Mouse (Mus musculus): ENCODE data around the gene Mpzl2. TPM values are rescaled to one million over a fixed set of nuclear protein-coding genes. Genes with fewer than 3 reads are reported as not detected.

Mpzl2 gene
- 10.6 and 18.6 TPM in 2 replicates for polyA plus RNA-seq (2012; rRNA removed; ENCODE audit: low replicate concordance)

DNA sequence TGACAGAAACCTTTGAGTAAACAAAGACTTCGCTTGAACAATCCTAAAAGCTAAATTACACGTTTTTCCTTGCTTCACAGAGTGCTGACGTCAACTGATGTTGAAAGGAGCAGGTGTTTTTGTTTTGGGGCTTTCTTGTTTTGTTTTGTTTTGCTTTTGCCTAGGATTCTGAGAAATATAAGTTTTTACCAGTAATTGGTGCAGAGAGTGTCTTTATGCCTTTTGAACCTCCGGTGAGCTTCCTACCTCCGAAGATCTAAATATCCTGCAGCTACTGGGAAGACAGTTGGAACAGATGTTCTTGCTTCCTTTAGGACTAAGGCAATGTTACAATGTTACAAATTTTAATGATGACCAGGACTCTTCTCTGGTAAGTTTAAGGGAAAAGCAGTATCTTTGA lies at the start of gene Mpzl2:
TSS of gene Mpzl2 (plus strand) at position 301 of the 400 bp plus-strand sequence.

GRCm38 (mm10) chr9:45009180-45010078 lies 30.2 kb upstream of the Mpzl2 start, which contains the start of gene Cd3e:
Cd3e (minus strand) TSS chr9:45009627.

DNA sequence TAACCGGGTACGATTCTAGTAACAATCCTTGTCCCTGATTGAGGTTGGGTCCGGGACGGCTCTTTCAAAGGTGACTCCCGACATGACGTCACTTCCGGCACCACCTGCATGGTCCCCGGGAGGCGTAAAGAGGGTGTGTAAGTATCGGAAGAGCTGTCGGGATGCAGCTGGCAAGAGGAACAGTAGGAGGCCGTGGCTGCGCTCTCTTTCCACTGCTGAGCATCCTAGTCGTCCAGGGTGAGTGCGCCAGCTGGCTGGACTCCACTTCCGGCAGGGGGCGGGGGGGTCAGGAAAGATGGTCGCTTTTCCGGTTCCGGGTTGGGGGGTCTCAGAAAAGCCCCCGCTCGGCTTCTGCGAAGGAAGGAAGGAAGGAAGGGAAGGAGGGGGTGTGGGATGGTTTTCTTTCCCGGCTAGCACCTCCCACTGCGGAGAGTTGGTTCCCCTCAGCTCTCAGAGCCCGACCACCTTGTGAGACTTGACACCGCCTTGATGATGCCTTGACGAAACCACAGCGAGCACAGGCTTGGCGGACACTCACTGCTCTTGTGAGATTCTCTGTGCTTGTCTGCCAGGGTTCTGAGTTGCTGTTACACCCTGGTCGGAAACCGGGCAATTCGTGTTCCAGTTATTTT lies 15.6 kb downstream of the Mpzl2 start, which contains the start of gene Mpzl3:
TSS of gene Mpzl3 (plus strand) at position 105 of the 632 bp plus-strand sequence.

GRCm38 (mm10) chr9:45079011-45079410 lies 39.4 kb downstream of the Mpzl2 start, which contains the start of gene Jaml:
Jaml (plus strand) TSS chr9:45079183.

Other genes with a start within 250 kb of the Mpzl2 start
- 1.5 and 9.2 TPM in 2 replicates for gene Tmem25, start 240.5 kb upstream of the Mpzl2 start, polyA plus RNA-seq (2012; rRNA removed; ENCODE audit: low replicate concordance)
- gene Ttc36, start 236.7 kb upstream of the Mpzl2 start, polyA plus RNA-seq (2012; rRNA removed; ENCODE audit: low replicate concordance), result 5.0 and 22.1 TPM in 2 replicates
- gene Kmt2a, start 158.5 kb upstream of the Mpzl2 start, polyA plus RNA-seq (2012; rRNA removed; ENCODE audit: low replicate concordance), result 24.2 and 30.6 TPM in 2 replicates
- 132 and 348 TPM in 2 replicates for gene Atp5l, start 119.1 kb upstream of the Mpzl2 start, polyA plus RNA-seq (2012; rRNA removed; ENCODE audit: low replicate concordance)
- 9.0 and 19.2 TPM in 2 replicates for gene Ube4a, start 74.2 kb upstream of the Mpzl2 start, polyA plus RNA-seq (2012; rRNA removed; ENCODE audit: low replicate concordance)
- gene Cd3g, start 59.4 kb upstream of the Mpzl2 start, polyA plus RNA-seq (2012; rRNA removed; ENCODE audit: low replicate concordance), result 12.5 and 15.6 TPM in 2 replicates
- gene Cd3d, start 58.0 kb upstream of the Mpzl2 start, polyA plus RNA-seq (2012; rRNA removed; ENCODE audit: low replicate concordance), result 18.0 and 23.5 TPM in 2 replicates
- gene Cd3e, start 30.2 kb upstream of the Mpzl2 start, polyA plus RNA-seq (2012; rRNA removed; ENCODE audit: low replicate concordance), result 28.6 and 38.7 TPM in 2 replicates
- 3.6 and 5.9 TPM in 2 replicates for gene Mpzl3, start 15.4 kb downstream of the Mpzl2 start, polyA plus RNA-seq (2012; rRNA removed; ENCODE audit: low replicate concordance)
- 0.97 and 1.4 TPM in 2 replicates for gene Jaml, start 39.4 kb downstream of the Mpzl2 start, polyA plus RNA-seq (2012; rRNA removed; ENCODE audit: low replicate concordance)
- 1.3 and 1.5 TPM in 2 replicates for gene Scn2b, start 78.0 kb downstream of the Mpzl2 start, polyA plus RNA-seq (2012; rRNA removed; ENCODE audit: low replicate concordance)
- 1.8 and 25.0 TPM in 2 replicates for gene Scn4b, start 98.6 kb downstream of the Mpzl2 start, polyA plus RNA-seq (2012; rRNA removed; ENCODE audit: low replicate concordance)
- 1.2 and 3.5 TPM in 2 replicates for gene BC049352, start 142.2 kb downstream of the Mpzl2 start, polyA plus RNA-seq (2012; rRNA removed; ENCODE audit: low replicate concordance)
- gene Tmprss4, start 164.3 kb downstream of the Mpzl2 start, polyA plus RNA-seq (2012; rRNA removed; ENCODE audit: low replicate concordance), result 2.1 and 3.6 TPM in 2 replicates
- 21.6 and 25.1 TPM in 2 replicates for gene Il10ra, start 229.3 kb downstream of the Mpzl2 start, polyA plus RNA-seq (2012; rRNA removed; ENCODE audit: low replicate concordance)

Data from mammary gland, adult 2 months (tissue).